Mouse (Mus musculus): Measurements from ENCODE around the gene Ednra.
"Not testable (repeated sequence)": the region's sequence is repeated elsewhere in the genome, so short reads cannot be mapped to it uniquely, and the experiment has no call there.

Gene Ednra

DNA sequence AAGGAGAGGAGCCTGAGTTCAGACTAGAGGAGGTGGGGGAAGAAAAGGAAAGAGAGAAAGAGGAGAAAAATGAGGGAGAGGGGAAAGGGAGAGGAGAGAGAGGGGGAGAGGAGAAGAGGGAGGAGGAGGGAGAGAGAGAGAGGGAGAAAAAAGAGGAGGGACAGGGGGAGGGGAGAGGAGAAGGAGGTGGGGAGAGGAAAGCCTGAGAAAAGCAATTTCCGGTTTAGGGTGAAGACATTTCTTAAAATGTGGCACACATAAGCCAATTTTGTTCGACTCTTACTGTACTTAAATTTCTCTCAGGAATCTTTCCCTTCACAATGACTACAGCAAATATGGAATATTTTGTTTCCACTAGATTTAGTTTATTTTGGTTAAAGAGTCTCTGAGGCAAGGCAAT lies 5.3 kb downstream of the Ednra start:
- DNase-seq (ENCODE audit: low read depth) = no peak

GRCm38 (mm10) chr8:77717036-77717435 lies 7.2 kb downstream of the Ednra start:
- no peak for DNase-seq (ENCODE audit: low read depth)

DNA sequence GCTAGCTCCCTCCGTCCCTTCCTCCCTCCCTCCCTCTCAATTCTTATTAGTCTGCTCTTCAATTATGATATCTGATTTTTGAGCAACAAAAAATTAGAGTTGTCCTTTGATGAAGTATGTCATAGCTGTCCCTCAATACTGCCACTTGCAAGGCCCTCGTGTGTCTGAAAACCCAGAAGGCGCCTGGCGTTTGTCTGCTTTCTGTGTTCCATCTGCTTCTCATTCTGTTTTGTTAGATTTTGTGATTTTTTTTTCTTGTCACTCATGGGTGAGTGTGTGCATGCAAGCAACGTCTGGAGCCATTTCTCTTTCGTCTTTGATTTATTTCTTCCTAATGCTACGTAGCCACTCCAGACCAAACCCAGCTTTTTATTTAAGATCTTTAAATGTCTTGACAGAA lies 9.8 kb downstream of the Ednra start:
- no peak for DNase-seq (ENCODE audit: low read depth)

GRCm38 (mm10) chr8:77713688-77714087 lies 10.6 kb downstream of the Ednra start:
- DNase-seq (ENCODE audit: low read depth) = no peak

- DNase-seq (ENCODE audit: low read depth) = no peak
Observed at GRCm38 (mm10) chr8:77704768-77705167, 19.5 kb downstream of the Ednra start.

- no peak for DNase-seq (ENCODE audit: low read depth)
Observed at GRCm38 (mm10) chr8:77698028-77698427, 26.2 kb downstream of the Ednra start.

DNA sequence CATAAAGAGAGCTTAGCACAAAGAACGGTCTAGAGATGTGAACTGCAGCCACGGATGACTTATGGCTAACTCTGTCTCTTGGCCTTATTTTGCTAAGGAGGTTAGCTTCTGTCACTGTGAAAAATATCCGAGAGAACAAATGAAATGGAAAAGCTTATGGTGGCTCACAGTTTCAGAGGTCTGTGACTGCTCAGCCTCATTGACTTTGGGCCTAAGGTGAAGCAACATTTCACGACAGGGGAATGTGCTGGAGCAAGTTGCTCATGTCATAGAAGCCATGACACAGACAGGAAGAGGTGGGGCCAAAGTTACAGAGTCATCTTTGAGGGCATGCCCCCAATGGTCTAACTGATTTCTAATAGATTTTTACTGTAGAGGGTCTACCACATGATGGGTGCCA lies 28.1 kb downstream of the Ednra start:
- DNase-seq (ENCODE audit: low read depth) = peak; percentile 7

GRCm38 (mm10) chr8:77695486-77696058 lies 28.7 kb downstream of the Ednra start:
- peak; percentile 10 for DNase-seq (ENCODE audit: low read depth)

- no peak for DNase-seq (ENCODE audit: low read depth)
Observed at GRCm38 (mm10) chr8:77695070-77695469, 29.2 kb downstream of the Ednra start.

DNA sequence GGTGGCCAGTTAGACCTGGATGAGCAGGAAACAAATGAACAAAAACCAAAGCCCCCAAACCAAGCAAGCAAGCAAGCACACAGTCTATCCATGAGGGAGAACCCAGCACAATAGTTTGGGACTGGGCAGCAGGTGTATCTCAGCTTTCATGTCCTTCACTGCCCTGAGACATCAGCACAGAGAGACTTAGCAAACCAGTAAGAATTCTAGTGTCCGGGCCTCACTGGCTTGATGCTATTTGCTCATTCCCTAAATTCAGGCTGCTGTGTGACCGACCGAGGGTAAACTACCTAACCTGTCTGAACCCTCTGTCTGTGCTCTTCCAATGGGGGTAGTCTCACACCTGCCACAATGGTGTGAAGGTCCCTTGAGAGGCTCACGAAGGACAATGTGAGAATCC lies 29.7 kb downstream of the Ednra start:
- DNase-seq (ENCODE audit: low read depth) = no peak

GRCm38 (mm10) chr8:77689421-77690059 lies 34.7 kb downstream of the Ednra start:
- DNase-seq (ENCODE audit: low read depth) = not testable (repeated sequence)

DNA sequence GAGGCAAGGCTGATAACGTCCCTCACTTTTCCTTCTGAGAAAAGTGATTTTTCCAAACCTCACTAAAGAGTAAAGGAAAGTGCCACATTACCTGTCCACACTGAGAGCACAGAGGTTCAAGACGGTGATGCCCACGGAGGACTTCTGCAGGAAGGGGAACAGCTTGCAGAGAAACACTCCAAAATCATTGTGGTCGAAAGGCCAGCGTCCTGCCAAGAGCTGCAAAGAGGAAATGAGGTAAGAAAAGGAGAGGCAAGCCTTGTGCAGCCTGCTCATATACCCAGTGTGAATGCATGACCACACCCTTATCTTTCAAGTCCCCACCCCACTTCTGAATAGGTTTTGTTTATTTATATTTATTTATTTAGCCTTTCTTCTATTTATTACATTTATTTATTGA lies 35.3 kb downstream of the Ednra start:
- peak; percentile 41 for DNase-seq (ENCODE audit: low read depth)

DNA sequence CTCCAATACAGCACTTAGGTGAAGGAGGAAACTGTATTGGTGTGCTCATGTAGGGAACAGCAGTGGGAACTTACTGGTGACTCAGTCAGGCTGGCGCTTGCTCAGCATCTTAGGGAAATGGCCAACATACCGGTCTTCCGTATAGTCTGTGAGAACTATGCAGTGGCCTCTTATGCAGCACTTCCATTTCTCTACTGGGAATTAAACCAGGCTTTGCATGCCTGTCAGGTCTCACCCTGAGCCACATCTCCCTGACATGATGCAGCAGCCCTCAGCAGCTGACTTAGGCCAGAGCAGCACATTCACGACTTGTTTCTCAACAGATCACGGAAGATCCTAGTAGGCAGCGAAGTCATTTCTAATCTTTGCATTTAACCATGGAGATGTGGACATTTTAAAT lies 39.9 kb downstream of the Ednra start:
- no peak for DNase-seq (ENCODE audit: low read depth)

DNA sequence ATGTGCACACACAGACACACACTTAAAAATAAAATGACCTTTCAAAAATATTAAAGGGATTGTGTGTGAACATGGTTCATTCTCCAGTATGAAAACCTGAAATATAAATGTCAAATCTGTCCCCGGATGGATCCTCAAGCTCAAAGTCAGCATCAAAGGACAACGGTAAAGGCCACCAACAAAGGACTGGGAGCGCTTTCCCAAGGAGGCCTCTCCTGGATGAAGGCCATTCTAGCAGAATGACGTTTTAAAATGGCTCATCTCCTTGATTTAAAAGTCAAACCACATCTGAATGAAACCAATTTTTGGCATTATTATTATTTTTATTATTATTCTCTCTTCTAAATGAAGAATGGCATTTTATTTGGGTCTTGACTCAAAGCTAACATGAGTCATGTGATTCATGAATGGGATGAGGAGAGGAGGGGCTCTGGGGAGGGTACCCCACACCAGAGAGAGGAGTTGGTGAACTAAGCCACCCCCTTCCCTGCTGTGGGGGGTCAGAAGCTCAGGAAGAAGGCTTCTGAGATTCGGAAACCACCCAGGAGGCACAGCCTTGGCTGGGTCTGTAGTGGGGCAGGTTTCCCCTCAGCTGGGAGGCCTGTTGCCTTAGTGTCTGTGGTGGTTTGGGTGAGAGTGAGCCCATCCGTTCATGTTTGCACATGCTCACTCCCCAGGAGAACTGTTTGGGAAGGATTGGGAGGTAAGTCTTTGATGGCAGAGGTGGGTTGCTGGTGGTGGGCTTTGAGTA lies 40.7 kb downstream of the Ednra start:
- no peak for DNase-seq (ENCODE audit: low read depth)

DNA sequence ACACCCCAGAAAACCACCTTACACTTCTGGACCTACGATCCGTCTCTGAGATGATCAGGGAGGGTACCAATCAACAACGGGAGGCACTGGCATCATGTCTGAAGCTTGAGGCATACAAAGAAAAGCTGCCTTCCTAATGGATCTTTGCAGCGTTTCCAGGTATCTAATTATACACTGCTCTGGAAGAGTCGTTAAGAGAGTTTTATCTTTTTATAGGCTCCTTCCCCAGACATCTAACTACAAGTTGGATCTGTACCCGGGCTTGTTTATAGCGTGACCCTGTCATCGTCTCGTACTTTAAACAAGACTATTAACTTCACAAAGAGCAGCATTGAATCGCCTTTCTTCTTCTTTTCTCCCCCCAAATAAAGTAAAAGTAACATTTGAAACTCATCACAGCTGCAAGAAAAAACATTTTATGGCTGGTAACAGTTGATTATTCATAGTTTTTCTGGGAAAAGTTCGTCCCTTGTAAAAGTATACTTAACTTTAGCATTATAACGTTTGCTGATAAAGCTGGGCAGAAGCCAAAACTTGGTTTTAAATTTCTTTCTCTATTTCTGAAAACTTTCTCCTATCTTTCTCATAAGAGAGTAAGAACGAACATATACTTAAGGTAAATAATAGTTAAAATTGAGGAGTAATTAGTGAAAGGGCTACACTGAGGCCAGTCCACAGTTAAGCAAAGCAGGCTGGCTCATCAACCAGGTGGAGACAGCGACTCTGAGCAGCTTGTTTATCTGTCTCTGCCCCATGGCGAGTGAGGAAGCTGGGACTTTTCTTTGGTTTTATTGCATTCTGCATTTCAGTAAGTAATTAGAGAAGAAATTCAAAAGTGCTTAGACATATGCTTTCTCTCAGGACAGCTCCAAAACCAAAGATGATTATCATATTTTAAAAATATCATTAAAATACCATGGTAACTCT lies 42.0 kb downstream of the Ednra start:
- no peak for DNase-seq (ENCODE audit: low read depth)

- no peak for DNase-seq (ENCODE audit: low read depth)
Observed at GRCm38 (mm10) chr8:77672036-77672435, 52.2 kb downstream of the Ednra start.

DNA sequence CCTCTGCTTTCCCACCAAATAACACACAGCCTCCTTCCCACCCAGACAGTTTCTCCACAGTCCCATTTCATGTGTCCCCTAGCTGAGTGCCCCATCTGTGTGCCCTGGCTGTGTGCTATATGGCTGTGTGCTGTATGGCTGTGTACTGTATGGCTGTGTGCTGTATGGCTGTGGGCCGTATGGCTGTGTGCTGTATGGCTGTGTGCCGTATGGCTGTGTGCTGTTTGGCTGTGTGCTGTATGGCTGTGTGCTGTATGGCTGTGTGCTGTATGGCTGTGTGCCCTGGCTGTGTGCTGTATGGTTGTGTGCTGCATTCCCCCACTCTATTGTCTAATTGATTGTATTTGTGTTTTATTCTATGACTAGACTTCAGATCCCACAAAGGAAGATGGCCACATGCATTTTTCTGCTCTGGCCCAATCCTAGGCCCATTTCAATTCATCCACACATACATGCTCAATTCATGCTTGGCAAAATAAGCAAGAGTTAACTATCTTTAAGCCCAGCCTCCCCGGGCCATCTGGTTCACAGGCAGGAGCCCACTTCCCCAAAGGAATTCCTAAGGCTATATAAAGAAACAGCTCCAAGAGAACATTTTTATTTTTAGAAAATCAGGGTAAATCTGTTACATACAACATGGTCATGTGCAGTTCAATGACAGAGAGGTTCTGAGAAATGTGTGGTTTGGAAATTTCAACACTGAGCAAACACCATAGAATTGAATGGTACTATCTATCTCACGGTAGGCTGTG lies 53.5 kb downstream of the Ednra start:
- no peak for DNase-seq (ENCODE audit: low read depth)

DNA sequence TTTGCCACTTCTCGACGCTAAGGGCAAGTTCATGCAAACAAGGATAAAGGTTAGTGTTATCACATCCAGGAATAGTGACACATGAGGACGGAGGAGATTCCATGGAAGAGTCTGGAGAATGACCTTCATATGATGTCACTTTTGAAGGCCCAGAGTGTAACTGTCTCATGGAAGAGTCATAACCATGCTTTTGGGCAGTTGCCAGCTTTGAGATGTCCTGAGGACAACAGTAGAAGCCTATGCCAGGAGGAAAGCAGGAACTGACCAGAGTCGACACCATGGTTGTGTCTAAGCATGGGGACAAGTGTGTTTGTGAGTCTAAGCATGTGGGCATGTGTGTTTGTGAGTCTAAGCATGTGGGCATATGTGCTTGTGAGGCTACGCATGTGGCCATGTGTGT lies 56.3 kb downstream of the Ednra start:
- no peak for DNase-seq (ENCODE audit: low read depth)

GRCm38 (mm10) chr8:77664901-77665300 lies 59.4 kb downstream of the Ednra start:
- DNase-seq (ENCODE audit: low read depth) = peak; percentile 5

- peak; percentile 7 for DNase-seq (ENCODE audit: low read depth)
Observed at GRCm38 (mm10) chr8:77659534-77660080, 64.7 kb downstream of the Ednra start.

DNA sequence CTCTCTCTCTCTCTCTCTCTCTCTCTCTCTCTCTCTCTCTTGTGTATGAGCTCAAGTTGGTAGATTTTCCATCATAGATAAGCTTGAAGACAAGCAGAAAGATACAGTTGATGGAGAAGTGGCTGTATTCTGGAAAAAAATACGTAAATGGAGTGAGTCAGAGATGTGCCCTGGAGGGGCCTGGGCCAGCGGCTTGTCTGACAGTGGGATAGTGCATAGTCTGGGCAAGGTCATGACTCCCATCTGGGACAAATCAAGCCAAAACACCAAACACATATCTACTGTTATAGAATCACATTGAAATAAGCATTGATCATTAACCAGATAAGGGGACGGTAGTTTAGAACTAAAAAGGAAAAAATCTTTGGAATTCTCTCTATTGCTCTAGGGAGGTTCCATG lies 65.9 kb downstream of the Ednra start:
- DNase-seq (ENCODE audit: low read depth) = no peak
